Mouse (Mus musculus) left cerebral cortex, postnatal 10 days (tissue): ENCODE results near the gene Rftn1. TPM values are rescaled to one million over a fixed set of nuclear protein-coding genes. Genes with fewer than 3 reads are reported as not detected.

Experiments used
- DNase-seq, 2 experiments: peaks; one replicate each; pipeline ENCODE4 v3.0.0; 2021 to 2022; ENCODE audit warnings: low spot score in 2 of 2, mixed read lengths in 1 of 2; ENCODE audit errors: extremely low spot score in 1 of 2
- intact Hi-C: fragments of 180-260 bp; cut with DNase I; formaldehyde crosslinking; loops from one replicate; pipeline ENCODE4 v1.15.1; 2025
- total RNA-seq, 2 experiments: library from RNA; stranded (reverse); gene quantifications; 2 replicates each; pipeline ENCODE4 v1.2.3; 2021

Gene Rftn1
- total RNA-seq, 2 experiments from 2014 or later: 12.5 to 13.2 TPM

DNA sequence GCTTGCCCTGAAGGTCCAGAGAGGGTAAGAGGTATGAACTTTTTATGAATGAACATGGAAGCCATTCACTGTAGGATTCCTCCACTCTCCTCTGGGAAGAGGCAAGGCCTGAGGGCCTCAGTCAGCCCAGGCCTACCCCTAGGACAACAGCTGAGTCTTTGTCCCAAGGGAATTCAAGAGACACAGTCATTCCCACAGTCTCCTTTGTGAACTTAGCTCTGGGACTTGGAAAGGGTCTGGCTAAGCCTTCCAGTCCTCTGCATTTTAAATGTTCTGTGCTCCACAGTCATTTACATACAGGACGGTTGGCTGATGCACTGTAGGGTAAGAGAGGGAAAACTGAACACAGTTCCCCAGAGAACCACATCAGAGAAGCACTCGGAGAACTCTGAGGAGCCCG, 107.5 kb downstream of the Rftn1 start:
- no peak for DNase-seq
- intact Hi-C loops: no loop called here

DNA sequence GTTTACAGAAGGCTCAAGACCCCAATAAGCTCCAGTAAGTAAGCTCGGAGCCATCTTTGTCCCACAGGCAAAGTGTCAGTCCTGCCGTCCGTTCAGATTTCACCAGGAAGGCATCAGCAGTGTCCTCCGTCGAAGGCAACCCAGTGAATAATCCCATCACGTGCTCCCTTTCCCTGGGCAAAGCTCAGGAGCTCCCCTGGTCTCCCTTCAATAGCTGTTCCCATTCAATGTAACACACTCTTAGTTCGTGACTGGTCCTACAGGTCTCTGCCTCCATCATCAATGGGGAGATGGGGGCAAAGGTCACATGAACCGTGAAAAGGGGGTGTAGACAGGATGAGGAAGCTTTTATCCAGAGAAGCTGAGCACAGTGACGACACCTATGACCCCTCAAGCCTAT, 108.8 kb downstream of the Rftn1 start:
- DNase-seq: no peak
- intact Hi-C loops: no loop called here

DNA sequence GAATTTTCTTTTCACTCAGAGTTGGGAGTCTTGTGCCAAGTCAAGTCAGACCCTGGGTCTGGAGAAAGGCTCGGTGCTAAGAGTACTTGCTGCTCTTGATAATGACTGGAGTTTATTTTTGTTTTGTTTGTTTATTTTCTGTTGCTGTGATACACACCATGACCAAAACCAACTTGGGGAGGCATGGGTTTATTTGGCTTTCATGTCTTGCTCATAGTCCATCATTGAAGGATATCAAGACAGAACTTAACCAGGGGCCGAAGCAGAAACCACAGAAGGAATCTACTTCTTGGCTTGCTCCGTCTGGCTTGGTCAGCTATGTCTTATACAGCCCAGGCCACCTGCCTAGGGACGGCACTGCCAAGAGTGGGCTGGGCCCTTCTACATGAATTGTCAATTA, 109.5 kb downstream of the Rftn1 start:
- intact Hi-C loops: no loop called here
- DNase-seq: no peak

DNA sequence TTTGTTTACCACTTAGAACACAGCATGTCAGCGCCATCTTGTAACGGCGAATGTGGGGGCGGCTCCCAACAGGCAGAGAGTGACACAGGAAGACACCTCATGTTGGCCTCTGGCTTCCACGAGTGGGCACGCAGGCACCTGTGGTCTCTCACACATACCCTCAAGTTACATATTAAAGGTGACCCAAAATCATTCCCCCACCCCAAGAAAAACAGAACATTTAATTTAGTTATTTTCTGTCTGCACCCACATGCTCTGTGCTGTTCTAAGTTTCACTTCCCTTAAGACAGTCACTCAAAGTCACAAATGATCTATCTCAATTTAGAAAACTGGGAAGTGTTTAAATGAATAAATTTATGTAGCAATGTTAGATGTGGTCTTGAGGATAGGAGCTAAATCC, 111.7 kb downstream of the Rftn1 start:
- intact Hi-C loops: no loop called here
- DNase-seq: no peak

DNA sequence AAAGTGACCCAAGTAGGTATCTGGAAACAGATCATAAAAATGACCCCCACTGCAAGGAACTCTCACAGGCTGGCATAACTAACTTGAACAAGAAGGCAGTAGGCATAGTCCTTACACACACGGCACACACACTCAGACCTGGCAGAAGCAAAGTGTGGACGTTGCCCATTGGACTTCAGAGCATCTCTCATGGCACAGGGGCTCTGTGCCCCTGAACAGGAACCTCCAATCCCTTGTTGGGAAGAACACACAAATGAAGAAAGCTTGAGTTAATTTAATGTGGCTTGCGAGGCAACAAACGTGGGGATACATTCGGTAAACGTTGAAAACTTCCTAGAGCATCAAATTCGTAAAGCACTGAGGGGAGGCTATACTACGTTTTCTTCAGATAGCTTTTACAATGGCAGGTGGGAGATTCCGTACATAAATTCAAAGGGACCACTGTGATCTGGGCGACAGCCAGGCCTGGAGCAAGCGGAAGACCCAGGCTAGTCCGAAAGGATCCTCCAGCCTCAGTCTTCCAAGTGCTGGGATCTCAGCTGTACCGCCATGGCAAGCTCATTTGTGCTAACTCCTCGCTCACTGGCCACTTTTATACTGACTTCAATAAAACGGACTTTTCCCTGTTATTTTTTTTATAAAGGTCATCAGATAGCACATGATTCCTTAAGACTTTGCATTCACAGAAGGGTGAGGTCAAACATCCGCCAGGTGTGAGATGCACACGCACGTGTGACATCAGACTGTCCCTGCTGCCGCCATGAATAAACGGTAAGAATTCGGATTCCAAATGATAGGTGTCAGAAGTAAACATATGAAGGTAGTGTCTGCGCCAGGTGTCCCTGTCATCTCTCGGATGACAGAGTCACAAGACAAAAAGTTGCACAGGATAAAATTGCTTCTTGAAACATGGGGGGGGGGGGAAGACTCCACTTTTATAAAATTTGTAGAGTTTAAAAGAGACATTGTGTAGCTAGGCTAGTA, 117.2 kb downstream of the Rftn1 start:
- DNase-seq: no peak
- intact Hi-C loops: no loop called here

DNA sequence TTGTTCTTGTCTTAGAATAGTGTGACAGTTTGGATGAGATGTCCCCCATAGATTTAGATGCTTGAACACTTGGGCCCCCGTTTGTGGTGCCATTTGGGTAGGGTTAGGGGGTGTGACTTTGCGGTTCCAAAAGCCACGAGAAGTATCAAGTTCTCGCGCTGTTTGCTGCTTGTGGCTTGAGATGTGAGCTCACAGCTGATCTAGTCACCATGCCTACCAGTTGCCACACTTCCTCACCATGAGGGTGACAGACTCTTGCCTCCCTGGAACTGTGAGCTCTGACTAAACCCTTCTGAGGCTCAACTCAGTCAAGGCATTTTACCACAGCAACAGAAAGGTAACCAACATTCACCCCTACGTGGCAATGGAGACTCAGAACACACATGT, 118.9 kb downstream of the Rftn1 start:
- intact Hi-C loops: no loop called here
- DNase-seq: no peak

DNA sequence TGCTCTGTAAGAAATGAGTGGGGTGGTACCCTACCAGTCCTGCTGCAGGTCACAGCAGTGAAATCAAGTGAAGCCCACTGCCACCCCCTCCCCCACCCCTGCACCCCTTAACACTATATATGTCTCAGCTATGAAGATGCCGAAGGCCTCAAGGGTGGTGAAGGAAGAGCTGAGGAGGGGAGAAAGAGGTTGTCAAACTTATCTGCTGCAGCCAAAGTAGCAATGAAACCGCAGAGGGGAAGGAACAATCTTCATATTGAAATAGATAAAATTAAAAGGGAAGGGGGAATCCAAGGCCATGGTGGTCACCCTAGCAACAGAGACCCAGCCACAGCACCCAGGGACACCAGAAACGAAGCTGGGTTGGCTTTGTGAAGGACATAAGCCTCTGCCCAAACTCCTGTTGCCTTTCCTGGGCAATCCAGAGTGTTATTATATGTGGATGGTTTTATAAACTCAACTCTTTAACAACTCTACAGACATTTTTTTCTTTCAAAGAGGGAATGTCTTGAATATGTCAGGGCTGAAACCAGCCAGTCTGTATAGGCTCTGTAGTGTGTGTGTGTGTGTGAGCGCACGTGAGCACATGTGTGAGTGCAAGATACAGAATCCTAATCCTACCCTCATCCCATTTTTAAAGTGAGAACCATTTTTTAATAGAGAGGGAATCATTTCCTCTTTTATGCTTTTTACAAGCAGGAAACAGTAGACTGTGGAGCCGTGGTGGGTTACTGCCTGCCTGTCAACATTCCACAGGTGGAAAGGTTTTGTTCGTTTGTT, 119.5 kb downstream of the Rftn1 start:
- DNase-seq: no peak
- intact Hi-C loops: no loop called here

DNA sequence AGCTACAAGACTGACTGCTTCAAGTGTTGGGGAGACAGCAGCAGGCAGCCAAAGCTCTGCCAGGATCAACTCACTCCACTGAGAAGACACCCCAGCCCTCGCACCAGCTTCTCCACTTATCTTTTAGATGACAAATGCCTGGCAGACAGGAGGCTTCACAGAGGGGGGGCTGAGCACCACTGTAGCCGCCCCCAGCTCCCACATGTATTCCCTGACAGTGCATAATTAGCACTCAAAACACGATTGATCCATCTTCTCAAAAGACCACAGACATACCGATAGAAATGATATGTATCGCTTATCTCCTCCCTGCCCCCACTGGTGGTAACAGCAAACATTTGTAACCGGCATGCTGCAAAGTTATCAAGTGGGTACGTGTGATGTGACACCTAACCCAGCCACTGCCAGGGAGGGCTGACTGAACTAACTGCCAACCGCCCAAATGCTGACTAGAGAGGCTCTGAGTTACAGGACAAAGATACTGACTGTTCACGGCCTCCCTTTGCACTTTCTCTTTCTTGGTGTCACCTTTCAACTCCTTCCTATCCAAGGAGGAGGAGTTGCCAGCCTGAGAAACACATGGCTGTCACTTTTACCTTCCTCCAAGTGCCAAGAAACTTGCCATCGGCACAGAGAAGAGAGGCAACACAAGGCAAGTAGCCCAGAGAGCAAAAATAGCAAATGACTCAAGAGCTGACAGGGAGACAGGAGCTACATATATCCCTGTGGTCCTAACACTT, 120.4 kb downstream of the Rftn1 start:
- intact Hi-C loops: no loop called here
- peak; percentile 47 to 49 for DNase-seq

DNA sequence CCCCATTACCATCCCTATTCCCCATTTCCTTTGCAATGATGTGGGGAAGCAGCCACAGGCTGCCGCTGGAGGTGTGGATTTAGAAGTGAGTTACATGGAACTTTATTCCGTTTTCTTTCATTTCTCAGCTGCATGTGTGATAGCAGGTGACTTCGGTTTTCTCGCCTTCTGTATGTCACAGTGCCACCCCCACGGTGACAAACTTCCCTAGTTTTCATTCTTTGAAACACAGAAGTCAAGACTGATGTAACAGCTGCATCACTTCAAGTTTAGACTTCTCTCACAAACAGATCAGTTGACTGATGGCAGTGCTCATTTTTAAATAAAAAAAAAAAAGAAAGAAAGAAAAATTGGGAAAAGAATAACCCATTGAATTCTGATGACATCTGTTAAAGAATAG, 121.3 kb downstream of the Rftn1 start:
- DNase-seq: no peak
- intact Hi-C loops: no loop called here

DNA sequence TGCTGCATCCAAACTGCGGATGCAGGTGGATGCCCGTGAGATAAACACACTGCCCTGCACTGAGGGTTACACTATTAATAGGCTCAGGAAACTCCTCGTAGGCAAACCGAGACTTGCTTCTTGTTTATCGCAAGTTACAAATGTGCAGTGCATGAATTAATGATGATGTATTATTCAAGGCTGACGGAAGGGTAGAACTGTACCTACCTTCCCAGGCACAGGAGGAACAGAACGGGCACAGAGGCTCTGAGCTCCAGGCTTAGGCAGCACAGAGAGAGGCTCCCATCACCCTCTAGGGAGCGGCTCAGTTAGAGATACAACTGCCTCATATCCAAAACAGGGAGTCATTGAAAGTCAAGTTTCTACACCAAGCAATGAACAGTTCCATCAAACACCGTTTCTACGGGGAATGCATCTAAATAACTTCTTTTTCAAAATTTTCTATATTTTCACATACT, 121.8 kb downstream of the Rftn1 start:
- intact Hi-C loops: no loop called here
- no peak for DNase-seq

DNA sequence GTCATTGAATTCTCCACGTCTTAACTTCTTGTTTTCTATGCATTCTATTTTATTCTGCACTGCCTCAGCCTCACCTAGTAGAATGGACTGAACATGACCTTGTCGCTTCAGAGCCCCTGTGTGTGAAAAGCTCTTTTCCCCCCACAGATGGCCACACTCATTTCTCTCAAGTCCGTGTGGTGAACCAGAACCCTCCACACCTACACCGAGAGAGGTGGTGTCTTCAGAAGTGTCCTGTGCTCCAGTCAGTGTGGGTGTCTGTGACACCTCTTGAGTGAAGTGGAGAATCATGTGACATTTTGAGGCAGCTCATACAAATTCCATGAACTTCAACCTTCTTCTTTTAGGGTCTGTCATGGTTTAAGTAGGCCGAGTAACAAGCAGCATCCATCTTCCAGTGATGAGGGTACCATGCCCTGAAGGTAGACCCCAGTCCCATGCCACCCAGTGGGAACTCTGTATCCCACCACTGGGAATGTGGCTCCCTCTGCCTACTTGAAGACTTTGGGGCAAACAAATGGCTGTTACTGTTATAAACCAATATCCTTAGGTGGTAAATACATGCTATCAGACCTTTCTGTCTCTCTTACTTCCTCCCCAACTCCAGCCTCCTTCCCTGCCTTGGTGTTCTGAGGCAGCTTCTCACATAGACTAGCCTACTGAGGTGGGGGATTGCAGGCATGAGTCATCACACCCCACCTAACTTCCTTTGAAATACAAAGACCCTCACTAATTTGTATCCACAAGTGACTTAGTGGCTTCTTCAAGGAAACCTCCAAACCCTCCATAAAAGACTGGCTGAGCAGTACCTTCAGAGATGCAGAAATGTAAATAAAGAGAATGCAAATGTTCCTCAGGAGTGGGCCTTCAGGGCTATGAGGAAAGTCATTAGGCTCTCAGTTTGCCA, 122.4 kb downstream of the Rftn1 start:
- no peak for DNase-seq
- intact Hi-C loops: no loop called here

DNA sequence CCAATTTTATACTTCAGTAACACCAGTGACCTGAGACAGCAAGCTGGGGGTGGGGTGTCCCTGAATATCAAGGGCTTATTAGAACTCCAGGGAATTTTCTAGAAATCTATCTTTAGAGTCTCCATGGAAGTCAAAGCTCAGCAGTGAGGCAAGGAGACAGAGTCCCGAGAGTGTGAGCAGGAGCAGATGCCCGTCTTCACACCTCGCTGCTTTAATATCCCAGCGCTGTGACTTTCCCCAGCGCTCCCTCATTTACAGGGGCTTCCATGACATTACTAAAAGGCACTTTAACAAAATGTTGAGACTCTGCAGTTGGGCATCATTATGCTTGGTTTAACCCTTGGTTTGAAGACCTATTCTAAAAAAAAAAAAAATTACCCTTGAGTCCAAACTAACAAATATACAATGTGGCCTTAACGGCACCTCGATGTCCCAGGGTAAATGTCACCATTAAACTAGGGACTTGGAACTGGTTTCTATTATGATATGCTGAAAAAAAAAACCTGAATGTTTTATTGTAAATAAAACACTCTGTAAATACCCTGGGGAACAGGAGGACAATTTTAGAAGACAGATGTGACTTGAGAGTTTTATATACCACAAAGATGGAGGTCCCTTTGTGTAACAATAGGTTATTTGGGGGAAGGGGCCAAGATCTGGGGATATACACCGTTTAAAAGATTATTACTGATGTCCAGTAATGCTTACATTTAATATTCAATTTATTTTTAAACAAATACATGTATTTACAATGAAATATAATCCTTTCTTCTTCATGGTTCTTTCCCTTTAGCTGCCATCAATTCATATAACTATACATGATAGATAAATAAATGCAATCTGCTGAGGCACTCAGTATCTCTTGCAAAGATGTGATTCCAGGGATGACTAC, 123.4 kb downstream of the Rftn1 start:
- intact Hi-C loops: no loop called here
- DNase-seq: no peak

DNA sequence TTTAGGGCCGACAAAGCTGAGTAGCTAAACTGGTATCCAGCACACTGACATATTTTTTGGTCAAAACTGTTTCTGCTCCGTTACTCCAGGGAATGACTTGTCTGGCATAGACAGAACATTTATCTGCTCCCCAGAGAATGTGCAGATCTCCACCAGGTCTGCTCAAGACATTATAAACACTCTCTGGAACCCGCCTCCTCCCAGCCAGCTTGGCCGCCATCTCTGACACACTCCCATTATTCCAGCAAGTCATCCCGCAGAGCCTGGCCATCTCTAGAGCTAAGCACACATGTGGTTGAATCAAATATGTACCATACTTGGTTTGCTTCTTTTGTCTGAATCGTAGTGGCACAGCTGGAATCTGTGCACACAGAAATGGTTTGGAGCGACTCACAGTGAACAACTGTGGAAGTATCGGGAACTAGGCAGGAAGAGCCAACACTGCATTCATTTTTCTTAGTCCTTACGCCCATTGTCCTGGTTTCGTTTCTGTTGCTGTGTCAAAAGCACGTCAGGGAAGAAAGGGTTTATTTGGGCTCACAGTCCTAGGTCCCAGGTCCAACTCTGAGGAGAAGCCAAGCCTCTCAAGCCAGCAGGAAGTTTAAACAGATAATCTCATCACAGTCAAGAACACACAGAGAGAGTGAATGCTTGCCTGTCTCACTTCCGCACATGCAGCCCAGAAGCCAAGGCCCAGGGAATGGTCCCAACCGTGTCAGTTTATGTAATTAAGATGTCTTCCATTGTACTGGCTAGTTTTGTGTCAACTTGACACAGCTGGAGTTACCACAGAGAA, 126.4 kb downstream of the Rftn1 start:
- no peak for DNase-seq

DNA sequence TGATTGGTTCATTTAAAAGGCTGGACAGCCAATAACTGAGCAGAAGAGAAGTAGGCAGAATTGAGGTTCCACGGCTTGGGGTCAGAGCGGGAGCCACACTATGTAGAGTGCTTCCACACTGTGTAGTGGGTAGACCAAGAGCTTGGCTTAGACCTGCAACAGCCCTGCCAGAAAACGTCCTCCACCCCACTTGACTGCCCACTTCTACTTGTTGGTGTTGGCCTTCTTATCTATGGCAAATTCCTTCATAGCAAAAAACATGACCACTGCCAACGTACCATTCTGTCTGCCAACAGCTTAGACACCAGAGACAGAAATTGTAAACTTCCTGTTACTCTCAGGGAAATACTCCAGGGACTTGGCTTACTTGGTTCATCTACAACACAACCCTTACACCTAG, 127.8 kb downstream of the Rftn1 start:
- intact Hi-C loops: no loop called here
- no peak for DNase-seq

More for the DNA sequence above, 126.4 kb downstream of the Rftn1 start:
- intact Hi-C loops: no loop called here

DNA sequence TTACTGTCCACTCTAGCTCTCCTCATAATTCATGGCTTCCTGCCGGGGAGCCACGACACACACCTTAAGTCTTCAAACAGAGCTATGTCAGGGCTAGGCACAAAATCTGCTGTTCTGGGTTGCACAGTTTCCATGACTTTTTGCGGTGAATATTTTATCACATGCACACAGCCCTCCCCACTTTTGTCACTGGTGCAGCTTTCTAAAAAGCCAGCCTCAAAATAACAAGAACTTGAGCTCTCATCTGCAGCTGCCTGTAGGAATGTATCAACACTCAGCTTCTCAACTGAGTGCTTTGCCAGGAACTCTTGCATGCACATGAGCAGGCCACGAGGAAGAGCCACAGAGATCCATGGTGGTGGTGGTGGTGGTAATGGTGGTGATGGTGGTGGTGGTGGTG, 129.0 kb downstream of the Rftn1 start:
- intact Hi-C loops: no loop called here
- DNase-seq: no peak

DNA sequence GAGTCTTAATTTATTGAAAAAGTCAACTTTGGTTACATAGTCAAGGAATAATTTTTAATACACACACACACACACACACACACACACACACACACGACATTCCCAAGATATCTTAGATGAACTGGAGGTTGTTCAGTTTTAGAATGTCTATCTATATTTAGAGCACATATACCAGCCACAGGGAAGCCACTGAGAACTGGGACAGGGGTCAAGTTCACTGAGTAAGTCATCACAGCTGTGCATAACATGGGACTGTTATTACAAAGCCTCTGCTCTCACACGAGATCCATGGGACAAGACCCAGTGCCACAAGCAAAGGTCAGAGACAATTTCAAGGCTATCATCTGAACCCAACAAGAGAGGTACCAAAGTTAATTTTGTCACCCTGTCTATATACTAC, 130.3 kb downstream of the Rftn1 start:
- no peak for DNase-seq
- intact Hi-C loops: no loop called here

DNA sequence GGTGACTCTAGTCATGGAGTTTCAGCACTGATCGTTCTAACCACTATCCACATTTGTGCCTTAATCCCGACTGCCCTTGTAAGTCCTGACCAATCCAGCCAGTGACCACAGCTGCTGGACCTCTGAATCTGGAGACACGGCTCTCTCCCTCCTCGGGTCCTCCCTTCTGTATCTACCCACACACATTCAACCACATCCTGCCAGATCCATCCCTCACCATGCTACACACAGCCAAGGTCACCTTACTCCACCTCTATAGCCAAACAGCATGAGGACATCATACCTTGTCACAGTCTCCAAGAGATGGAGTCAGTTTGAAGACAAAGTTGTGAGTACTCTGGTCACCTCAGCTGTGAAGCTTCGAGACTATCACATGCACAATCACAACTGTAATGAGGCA, 131.1 kb downstream of the Rftn1 start:
- DNase-seq: no peak
- intact Hi-C loops: no loop called here
